Mouse (Mus musculus): Measurements from ENCODE around the gene Nabp1. TPM values are rescaled to one million over a fixed set of nuclear protein-coding genes. Genes with fewer than 3 reads are reported as not detected.

Gene Nabp1
- 127 TPM for polyA plus RNA-seq (2015; fragmentation: Illumina TruSeq; extraction: RNeasy Lipid Tissue Mini Kit (QIAGEN cat#74804); ENCODE audit: insufficient read depth, low replicate concordance)

GRCm38 (mm10) chr1:51478262-51479026 lies at the start of gene Nabp1:
Gene Nabp1 (minus strand): TSS chr1:51478425.

Other genes starting within 250 kb of the Nabp1 start
- gene Cavin2, start 189.3 kb downstream of the Nabp1 start, polyA plus RNA-seq (2015; fragmentation: Illumina TruSeq; extraction: RNeasy Lipid Tissue Mini Kit (QIAGEN cat#74804); ENCODE audit: insufficient read depth, low replicate concordance): 37.5 TPM